Mouse (Mus musculus) forebrain, postnatal 0 days (tissue): ENCODE results near the gene Morc2a. TPM values are rescaled to one million over a fixed set of nuclear protein-coding genes. Genes with fewer than 3 reads are reported as not detected.

Source experiments
- ATAC-seq: fragments of 200-750 bp; cut with Nextera tagmentation; 2 replicates; pipeline ENCODE4 v1.8.0; 2017; ENCODE audit warnings: mild to moderate bottlenecking, moderate library complexity
- DNase-seq: peaks from one replicate; pipeline ENCODE4 v3.0.0-alpha.2; 2015
- H3K27ac ChIP-seq: fragments of 300-500 bp; sonication (generic); 2 replicates; pipeline ENCODE4 v1.5.1; 2014; ENCODE audit warnings: low read depth, mild to moderate bottlenecking, antibody characterized with exemption, low read length, moderate library complexity, mixed read lengths
- H3K27me3 ChIP-seq: fragments of 300-500 bp; sonication (generic); 2 replicates; pipeline ENCODE4 v1.6.1; 2014; ENCODE audit warnings: mild to moderate bottlenecking, low read length, mixed read lengths; ENCODE audit not compliant: insufficient read depth
- H3K36me3 ChIP-seq: fragments of 300-500 bp; sonication (generic); 2 replicates; pipeline ENCODE4 v1.6.1; 2014; ENCODE audit warnings: mild to moderate bottlenecking, moderate library complexity; ENCODE audit not compliant: insufficient read depth
- H3K4me1 ChIP-seq: fragments of 300-500 bp; sonication (generic); 2 replicates; pipeline ENCODE4 v1.6.1; 2014; ENCODE audit warnings: antibody characterized with exemption; ENCODE audit not compliant: insufficient read depth
- H3K4me2 ChIP-seq: fragments of 300-500 bp; sonication (generic); 2 replicates; pipeline ENCODE4 v1.6.1; 2014; ENCODE audit warnings: low read depth, mild to moderate bottlenecking, moderate library complexity
- H3K4me3 ChIP-seq: fragments of 300-500 bp; sonication (generic); 2 replicates; pipeline ENCODE4 v1.5.1; 2014; ENCODE audit warnings: low read depth, low read length, mixed read lengths
- H3K9ac ChIP-seq: fragments of 300-500 bp; sonication (generic); 2 replicates; pipeline ENCODE4 v1.6.1; 2014; ENCODE audit warnings: mild to moderate bottlenecking
- H3K9me3 ChIP-seq: fragments of 300-500 bp; sonication (generic); 2 replicates; pipeline ENCODE4 v1.6.1; 2016; ENCODE audit warnings: low read length
- CTCF ChIP-seq: sonication (generic); IDR thresholded peaks from 2 replicates; pipeline ENCODE4 v1.5.1; 2016; ENCODE audit warnings: antibody characterized with exemption, control low read depth, low read depth
- WGBS: fragments of 180-500 bp; shearing (Covaris S2); extraction: QIAGEN DNeasy Blood & Tissue Kit; methylation state at CpG from one replicate; pipeline ENCODE4 v1.1.7; 2014; 5-methylcytosine and 5-hydroxymethylcytosine counted together
- polyA plus RNA-seq: library from polyadenylated mRNA; unstranded; fragments of >200 nt; fragmentation: Nextera tagmentation; extraction: Ambion mirVana; gene quantifications from 2 replicates; pipeline ENCODE4 v1.2.1, GENCODE M21; 2015
- total RNA-seq: library from RNA; depleted of rRNA; stranded (reverse); fragments of >200 nt; gene quantifications from 2 replicates; pipeline ENCODE4 v1.2.3, GENCODE M21; 2014; rRNA removed

Gene Morc2a
- total and polyA plus RNA-seq, 2 experiments from 2014 or later, result 21.1 to 61.6 TPM

GRCm38 (mm10) chr11:3731469-3731868 lies 82.5 kb downstream of the Morc2a start:
- H3K4me3 ChIP-seq, result no peak overlapping the region
- H3K36me3 ChIP-seq, result no peaks in the 10 kb centered on the region
- WGBS, result 81% methylated on average over 4 of the region's 4 CpGs
- no peaks in the 10 kb centered on the region for H3K27me3 ChIP-seq
- no peaks in the 10 kb centered on the region for H3K4me1 ChIP-seq
- DNase-seq (no peak), ATAC-seq (no peak)
- no peak for TF ChIP-seq CTCF
- H3K27ac ChIP-seq, result no peak overlapping the region
- H3K9me3 ChIP-seq, result no peaks in the 10 kb centered on the region
- H3K9ac ChIP-seq, result no peak overlapping the region
- H3K4me2 ChIP-seq, result no peak overlapping the region

- DNase-seq, result peak; percentile 76
- Histone ChIP-seq H3K9ac (no peak overlapping the region), H3K27ac (peak overlapping the region; percentile 62), H3K9me3 (no peaks in the 10 kb centered on the region), H3K36me3 (no peaks in the 10 kb centered on the region), H3K4me1 (no peaks in the 10 kb centered on the region), H3K27me3 (no peaks in the 10 kb centered on the region), H3K4me2 (peak overlapping the region; percentile 15; the same call in 1 of the 2 replicates), H3K4me3 (no peak overlapping the region)
- 59% methylated on average over 14 of the region's 14 CpGs for WGBS
- TF ChIP-seq CTCF, result no peak
- ATAC-seq, result peak; percentile 76
These were observed 85.1 kb downstream of the Morc2a start for GRCm38 (mm10) chr11:3733933-3734636.

GRCm38 (mm10) chr11:3735715-3736114 lies 86.7 kb downstream of the Morc2a start:
- H3K27ac ChIP-seq, result no peak overlapping the region
- no peak overlapping the region for H3K4me2 ChIP-seq
- H3K27me3 ChIP-seq, result no peaks in the 10 kb centered on the region
- H3K4me1 ChIP-seq, result no peaks in the 10 kb centered on the region
- H3K9ac ChIP-seq, result no peak overlapping the region
- H3K4me3 ChIP-seq, result no peak overlapping the region
- WGBS, result 80% methylated on average over 11 of the region's 11 CpGs
- H3K36me3 ChIP-seq, result no peaks in the 10 kb centered on the region
- DNase-seq, result no peak
- ATAC-seq, result no peak
- TF ChIP-seq CTCF, result no peak
- no peaks in the 10 kb centered on the region for H3K9me3 ChIP-seq

GRCm38 (mm10) chr11:3738778-3739177 lies 89.8 kb downstream of the Morc2a start:
- DNase-seq, result no peak
- Histone ChIP-seq H3K4me2 (no peak overlapping the region), H3K36me3 (no peaks in the 10 kb centered on the region), H3K4me1 (no peaks in the 10 kb centered on the region), H3K4me3 (no peak overlapping the region), H3K9me3 (no peaks in the 10 kb centered on the region), H3K27ac (no peak overlapping the region), H3K9ac (no peak overlapping the region), H3K27me3 (no peaks in the 10 kb centered on the region)
- no peak for ATAC-seq
- no peak for TF ChIP-seq CTCF
- WGBS, result 75% methylated on average over 2 of the region's 2 CpGs

Other genes with a start within 250 kb of the Morc2a start
- gene Limk2, start 240.0 kb upstream of the Morc2a start, total RNA-seq, result 148 and 173 TPM in 2 replicates
- 87.7 and 98.6 TPM in 2 replicates for gene Limk2, start 240.0 kb upstream of the Morc2a start, polyA plus RNA-seq
- 35.9 and 38.8 TPM in 2 replicates for gene Rnf185, start 196.8 kb upstream of the Morc2a start, total RNA-seq
- gene Rnf185, start 196.8 kb upstream of the Morc2a start, polyA plus RNA-seq, result 36.3 and 36.9 TPM in 2 replicates
- gene Pla2g3, start 160.9 kb upstream of the Morc2a start, total RNA-seq, result 21.3 and 26.2 TPM in 2 replicates
- gene Pla2g3, start 160.9 kb upstream of the Morc2a start, polyA plus RNA-seq, result 9.4 and 11.9 TPM in 2 replicates
- gene Inpp5j, start 144.4 kb upstream of the Morc2a start, total RNA-seq, result 3.5 and 6.5 TPM in 2 replicates
- 6.6 and 9.7 TPM in 2 replicates for gene Inpp5j, start 144.4 kb upstream of the Morc2a start, polyA plus RNA-seq
- 119 and 172 TPM in 2 replicates for gene Selenom, start 134.5 kb upstream of the Morc2a start, total RNA-seq
- 224 and 227 TPM in 2 replicates for gene Selenom, start 134.5 kb upstream of the Morc2a start, polyA plus RNA-seq
- gene Smtn, start 108.6 kb upstream of the Morc2a start, total RNA-seq, result 3.9 and 7.9 TPM in 2 replicates
- gene Smtn, start 108.6 kb upstream of the Morc2a start, polyA plus RNA-seq, result 8.1 and 8.7 TPM in 2 replicates
- gene Osbp2, start 214.7 kb downstream of the Morc2a start, total RNA-seq, result 48.1 and 63.2 TPM in 2 replicates
- 21.3 and 30.8 TPM in 2 replicates for gene Osbp2, start 214.7 kb downstream of the Morc2a start, polyA plus RNA-seq
- gene 4921536K21Rik, start 245.9 kb downstream of the Morc2a start, total RNA-seq, result 0.19 and 0.31 TPM in 2 replicates
- gene 4921536K21Rik, start 245.9 kb downstream of the Morc2a start, polyA plus RNA-seq, result 0.33 and 0.56 TPM in 2 replicates
- gene Dusp18, start 246.0 kb downstream of the Morc2a start, total RNA-seq, result 19.5 and 25.3 TPM in 2 replicates
- 20.0 and 33.6 TPM in 2 replicates for gene Dusp18, start 246.0 kb downstream of the Morc2a start, polyA plus RNA-seq